Mouse (Mus musculus) CD4-positive, CD25-positive, alpha-beta regulatory T cell, adult 2 months (primary cell): ENCODE results near the gene AC124108.1.
"Not testable (repeated sequence)": the region's sequence is repeated elsewhere in the genome, so short reads cannot be mapped to it uniquely, and the experiment has no call there.

Source experiments
- DNase-seq: peaks from one replicate; pipeline ENCODE4 v3.0.0-alpha.2; 2012; ENCODE audit warnings: low read depth, low spot score

AC124108.1 gene

DNA sequence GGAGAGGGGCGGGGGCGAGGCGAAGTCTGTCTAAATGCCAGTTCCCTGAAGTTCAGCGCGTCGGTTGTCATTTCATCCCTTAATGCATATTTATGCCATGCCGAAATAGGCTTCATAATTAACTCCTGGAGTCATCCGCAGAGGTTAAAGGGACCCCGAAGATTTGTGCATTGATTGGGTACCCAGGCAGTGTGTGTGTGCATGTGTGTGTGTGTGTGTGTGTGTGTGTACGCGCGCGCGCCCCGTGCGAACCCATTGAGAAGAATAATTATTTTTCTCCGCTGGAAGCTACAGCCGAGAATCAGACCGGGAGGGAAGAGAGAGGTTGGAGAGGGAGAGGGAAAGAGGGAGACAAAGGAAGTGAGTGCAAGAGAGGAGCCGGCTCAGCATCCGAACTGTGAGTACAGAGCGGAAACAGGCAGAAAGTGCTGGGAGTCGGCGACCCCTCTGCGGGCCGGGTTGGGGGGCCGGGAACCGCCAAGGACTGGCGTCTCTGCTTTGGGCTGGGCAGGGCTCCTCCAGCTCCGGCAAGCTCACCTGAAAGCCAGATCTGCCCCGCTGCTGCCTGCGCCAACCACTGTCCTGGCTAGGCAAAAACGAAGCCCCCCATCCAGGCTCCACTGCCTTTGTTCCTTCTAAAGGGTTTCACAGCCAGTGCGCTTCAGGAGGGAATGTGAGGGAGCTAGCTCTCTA lies at the start of gene AC124108.1, which contains the start of gene Lemd1:
TSS of gene AC124108.1 (plus strand) at position 365 of the 693 bp plus-strand sequence.
TSS of gene Lemd1 (plus strand) at position 339 of the 693 bp plus-strand sequence.
- no peak for DNase-seq

DNA sequence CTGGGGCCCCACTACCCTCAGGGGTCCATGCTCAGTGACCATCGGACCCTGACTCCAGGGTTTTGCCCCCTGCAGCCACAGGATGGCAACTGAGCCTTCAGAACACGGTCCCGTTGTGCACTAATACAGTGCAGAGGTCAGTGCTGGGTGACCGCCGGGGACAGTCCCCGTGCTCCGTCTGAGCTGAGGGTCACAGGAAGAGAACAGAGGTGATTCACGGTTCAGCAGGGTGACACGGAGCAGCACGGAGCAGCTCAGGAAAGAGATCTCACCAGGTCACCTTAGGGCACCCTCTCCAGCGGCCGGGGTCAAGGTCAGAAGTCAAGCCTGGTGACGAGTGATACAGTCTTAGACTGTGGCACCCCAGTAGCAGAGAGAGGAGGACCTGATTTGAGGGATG lies 49.5 kb upstream of the AC124108.1 start:
- no peak for DNase-seq

DNA sequence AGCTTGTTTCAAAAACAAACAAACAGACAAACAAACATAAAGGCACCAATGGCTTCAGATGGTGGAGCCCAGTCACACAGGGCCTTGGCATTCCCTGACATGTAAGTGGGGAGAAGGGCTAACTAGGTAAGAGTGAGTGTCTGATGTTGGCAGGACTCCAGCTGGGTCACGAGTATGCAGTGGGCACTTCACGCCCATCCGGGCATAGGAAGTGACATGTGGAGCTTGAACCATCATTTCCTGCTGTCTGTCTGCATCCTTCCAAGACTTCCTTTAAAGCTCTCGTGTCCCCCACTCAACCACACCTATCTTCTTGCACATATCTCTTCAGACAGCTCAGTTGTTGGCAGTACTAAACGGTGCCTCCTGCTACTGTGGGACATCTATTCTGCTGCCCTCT lies 48.2 kb upstream of the AC124108.1 start:
- DNase-seq: no peak

DNA sequence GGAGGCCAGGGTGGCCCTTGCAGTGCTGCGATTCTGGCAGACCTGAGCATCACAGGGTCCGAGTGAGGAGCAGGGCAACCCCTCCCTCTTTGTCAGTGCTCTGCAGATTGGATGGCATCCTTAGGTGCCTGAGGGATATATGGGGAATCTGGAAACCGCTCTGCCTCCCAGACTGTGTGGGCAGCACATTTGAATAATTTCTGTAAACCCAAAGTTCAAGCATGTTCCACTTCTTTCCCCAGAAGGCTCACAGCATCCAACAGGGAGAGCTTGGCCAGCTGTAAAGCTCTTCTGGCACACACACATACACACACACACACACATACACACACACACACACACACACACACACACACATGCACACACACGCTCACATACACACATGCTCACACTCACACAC lies 47.5 kb upstream of the AC124108.1 start:
- no peak for DNase-seq

DNA sequence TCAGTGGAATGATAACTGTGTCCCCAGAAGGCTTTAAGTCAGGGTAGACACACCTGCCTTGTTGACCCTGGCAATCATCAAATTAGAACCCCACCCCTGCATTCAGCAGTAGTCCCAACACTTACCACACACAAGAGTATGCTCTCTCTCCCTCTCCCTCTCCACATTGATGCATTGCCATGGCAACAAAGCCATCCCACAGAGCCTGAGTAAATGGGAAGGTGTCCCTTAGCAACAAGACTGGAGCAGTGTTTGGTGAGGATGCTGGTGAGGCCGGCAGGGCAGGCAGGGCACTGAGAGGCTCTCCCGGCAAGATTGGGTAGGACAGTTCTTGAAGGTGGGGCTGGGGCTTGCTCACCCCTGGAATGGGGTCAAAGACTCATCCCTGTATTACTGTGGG lies 47.0 kb upstream of the AC124108.1 start:
- DNase-seq: no peak

DNA sequence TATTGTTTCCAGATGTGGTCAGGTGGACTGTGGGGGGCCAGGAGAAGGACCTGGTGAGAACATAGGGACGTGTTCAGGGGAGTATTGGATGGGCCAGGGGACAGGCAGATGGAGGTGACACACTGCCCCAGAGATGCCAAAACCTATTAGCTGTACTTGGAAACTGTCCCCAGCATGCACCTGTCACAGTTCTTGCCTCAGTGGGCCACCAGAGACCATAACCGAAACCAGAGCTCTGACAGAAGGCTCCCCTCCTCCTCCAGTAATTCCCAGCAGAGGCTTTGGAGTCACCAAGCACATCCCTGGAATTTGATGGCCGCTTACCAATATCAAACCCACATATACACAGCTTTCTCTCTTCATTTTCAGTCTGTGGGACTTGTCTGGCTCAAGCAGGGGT lies 46.4 kb upstream of the AC124108.1 start:
- DNase-seq: no peak

DNA sequence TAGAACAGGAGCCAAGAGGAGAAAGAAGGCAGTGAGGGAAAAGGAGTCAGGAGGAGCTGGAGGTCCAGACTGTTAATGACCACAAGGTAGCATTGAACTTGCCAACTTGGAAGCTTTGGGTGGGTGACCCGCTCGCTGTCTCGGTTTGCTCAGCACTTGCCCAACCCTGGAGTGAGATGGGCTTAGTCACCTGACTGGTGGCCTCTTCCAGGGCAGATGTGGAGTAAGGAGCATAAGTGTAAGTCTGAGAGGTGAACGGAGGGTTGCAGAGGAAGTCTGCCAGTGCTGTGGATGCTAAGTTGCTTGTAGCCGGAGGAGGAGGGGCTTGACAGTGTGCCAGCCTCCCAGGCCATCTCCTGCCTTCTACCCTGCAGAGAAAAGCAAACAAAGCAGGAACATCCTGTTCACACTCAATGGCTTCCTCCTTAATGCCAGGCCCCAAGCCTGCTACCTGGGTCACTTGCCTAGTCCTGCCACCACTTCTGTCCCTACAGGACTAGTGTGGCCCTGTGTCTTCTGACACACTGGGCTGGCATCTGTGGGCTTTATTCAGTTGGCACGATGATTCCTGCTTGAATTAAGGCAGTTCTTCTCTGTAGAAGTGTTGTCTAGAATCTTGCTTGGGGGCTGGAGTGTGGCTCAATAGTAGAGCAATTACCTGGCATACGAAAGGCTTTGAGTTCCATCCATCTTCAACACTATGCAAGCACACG lies 45.1 kb upstream of the AC124108.1 start:
- no peak for DNase-seq

DNA sequence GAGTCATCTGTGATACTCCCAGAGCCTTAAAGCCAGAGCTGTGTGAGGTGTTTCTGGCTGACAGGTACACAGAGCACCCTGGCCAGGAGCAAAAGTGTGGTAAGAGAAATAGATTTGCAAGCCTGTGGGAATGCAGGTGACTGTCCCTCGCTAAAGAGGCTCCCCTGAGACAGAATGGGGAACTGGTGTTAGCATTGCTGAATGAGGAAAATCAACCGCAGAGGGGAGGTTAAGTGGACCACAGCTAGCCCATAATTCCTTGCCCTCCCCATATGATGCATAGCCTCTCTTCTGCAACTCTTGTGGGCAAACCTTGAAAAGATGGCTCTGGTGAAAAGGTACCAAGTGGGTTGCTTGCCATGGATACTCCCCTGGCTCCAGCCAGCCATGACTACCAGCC lies 41.8 kb upstream of the AC124108.1 start:
- no peak for DNase-seq

DNA sequence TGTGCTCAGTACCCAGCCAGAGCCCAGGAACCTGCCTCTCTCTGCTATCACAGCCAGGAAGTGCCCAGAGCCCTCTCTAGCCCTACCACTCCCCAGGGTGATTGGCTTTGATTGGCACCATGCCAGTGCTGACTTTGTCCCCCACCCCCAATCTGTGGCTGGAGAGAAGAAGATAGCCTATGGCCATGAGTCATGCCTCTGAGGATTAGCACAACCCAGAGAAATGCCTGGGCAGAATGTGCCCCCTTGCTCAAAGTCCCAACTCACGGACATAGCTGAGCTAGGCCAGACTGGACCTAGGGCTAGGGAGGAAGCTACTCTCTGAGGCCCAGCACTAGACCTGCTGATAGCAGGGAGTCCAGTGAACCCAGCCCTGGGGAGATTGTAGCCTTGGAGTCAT lies 41.1 kb upstream of the AC124108.1 start:
- DNase-seq: no peak

DNA sequence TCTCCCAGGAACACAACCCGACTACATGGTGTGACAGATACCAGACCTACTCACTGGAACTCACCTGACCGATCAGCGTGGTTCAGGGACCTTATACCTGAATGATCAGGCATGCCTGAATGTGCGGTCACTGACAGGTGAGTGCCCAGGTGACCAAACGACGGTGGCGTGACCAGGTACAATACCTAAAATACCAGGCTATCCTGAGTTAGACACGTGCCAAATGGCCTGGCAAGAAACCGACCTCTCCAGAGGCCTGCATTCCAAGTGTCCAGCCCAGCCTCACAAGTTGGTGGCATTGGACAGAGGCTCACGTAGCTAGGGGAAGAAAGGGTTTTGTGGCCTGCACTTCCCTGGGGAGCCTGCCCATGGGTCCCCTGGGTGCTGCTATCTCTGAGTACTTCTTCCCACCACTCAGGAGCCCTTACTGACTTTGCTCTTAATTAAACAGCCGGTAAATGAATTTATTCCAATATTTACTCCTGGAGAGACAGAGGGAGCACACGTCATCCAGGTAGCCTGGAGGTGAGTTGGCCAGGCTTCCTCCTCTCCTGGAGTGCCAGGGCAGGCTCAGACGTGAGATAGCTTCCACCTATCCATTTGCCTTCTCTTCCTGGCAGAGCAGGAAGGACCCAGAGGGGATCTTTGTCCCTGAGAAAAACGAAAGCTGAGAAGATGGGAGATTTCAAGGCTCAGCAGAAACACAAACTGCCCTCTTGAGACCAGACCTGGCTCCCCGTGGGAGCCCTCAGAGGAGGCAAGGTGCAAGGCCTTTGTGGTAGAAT lies 40.2 kb upstream of the AC124108.1 start:
- no peak for DNase-seq

DNA sequence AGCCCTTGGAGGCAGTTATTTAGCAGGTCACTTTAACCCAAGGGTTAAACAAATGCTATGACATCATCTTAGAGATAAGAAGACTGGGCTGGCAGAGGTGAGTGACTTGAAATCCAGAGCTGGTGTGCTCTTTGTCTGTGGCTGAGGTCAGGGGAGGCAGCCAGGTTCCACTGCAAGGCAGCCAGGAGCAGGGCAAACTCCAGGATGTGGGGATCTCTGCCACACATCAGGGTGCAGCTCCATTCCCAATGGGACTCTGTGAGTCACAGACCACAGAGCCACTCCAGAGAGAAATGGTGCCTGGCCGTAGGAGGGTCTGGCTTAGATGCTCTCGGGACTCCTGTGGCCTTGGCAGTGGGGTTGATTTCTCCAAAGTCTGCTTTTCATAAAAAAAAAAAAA lies 39.3 kb upstream of the AC124108.1 start:
- DNase-seq: no peak

DNA sequence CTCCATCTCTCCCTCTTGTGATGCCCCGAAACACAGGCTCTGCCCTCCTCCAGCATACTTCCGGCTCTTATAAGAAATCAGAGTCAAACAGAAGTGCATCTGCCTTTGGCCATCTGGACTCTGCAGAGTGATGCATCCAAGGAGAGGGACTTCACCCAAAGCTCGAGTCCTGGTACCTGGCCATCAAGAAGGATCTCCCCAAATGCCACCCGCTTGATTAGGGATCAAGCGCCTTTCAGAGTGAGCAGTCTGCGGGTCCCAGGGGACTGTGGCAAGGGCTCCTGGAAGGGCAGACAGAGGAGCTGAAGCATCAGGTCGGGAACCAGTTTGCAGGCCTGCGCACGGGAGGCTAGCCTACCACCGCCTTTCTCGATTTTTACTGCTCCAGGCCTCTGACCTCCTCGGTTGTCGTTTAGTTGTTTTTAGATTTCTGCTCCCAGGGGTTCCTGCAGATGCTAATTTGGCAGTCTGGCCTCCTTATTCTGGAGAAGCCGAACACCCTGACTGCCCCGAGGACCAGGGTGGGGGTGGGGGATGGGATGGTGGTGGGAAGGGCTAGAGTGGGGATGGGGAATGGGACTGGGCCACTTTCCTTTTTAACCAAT lies 38.1 kb upstream of the AC124108.1 start:
- DNase-seq: no peak

DNA sequence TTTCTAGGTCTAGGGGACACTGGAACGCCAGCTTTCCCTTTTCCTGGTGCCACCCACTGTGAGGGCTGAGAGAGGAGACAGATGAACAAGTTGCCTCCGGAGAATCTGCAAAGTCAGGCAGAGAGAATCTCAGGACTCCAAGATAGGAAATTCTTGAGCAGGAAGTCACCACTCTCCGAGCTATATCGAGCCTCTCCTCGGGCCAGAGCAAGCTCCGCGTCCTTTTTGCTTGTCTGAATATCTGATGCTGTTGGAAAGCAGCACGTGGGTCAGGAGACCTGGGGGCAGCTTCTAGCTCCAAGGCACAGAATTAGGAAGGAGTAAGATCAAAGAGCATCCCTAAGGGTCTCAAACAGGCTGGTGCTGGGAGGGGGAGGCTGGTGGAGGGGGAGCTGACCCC lies 37.6 kb upstream of the AC124108.1 start:
- no peak for DNase-seq

DNA sequence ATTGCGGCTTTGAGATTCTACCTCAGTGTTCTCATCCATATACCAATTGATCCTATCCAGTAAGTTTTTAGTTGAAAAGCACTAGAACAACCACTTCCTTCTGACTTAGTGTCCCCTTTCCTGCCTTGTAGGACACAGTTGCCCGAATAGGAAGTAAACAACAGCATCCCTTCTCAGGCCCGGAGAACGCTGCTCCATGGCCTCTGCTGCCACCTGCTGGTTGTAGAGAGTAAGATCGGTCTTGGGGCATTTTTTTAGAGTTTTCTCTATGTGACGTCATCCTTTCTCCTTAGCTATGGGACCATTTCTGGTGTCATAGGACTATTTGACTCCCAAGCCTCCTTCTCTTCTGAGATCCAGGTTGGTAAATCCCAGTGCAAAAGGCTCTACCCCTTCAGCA lies 35.5 kb upstream of the AC124108.1 start:
- DNase-seq: peak; percentile 90

DNA sequence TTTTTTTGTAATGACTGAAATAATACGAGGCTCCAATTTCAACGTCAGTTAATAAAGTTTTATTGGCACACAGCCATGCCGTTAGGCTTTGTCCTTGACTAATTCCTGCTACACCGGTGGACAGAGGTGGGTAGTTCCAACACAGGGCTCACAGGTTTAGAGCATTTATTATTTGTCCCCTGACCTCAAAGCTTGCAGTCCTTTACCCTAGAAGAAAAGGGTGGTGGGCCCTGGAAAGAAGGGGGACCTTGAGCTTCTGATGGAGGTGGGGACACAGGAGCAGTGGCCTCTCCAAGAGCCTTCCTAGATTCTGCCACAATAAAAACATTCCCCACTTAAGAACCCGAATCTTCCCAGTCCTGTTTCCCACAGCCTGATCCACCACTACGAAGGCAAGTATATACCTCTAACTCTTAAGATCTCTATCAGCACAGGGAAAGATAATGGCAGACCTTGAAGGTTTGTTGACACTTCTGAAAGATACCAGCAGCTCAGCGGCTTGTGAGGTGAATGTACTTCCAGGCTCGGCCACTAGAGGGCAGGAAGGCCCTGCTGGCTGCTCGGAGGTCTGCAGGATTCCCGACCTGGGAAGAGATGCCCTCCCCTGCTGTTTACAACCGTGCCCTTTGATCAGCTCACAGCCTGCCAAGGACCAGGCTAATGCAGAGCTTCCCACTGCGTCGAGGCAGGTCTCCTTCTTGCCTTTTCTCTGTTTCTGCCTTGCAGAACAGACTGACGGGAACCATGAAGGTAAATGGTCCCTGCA lies 34.1 kb upstream of the AC124108.1 start:
- DNase-seq: peak; percentile 82

DNA sequence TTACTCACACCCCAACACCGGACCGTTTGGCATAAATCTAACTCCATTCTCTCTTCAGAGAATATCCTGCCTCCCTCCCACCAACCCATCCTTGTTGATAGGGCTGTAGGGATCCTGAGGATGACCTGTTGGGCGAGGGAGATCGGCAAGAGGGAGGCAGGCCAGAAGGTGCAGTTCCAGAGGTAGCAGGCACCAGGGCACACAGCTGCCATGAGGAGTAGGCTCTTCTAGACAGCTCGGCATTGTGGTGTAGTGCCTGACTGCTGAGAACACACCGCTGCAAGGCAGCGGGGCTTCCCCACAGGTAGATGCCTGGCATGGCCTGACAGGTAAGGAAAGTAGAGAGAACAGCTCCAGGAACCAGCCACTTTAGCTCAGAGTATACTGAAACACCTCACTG lies 33.4 kb upstream of the AC124108.1 start:
- DNase-seq: no peak

DNA sequence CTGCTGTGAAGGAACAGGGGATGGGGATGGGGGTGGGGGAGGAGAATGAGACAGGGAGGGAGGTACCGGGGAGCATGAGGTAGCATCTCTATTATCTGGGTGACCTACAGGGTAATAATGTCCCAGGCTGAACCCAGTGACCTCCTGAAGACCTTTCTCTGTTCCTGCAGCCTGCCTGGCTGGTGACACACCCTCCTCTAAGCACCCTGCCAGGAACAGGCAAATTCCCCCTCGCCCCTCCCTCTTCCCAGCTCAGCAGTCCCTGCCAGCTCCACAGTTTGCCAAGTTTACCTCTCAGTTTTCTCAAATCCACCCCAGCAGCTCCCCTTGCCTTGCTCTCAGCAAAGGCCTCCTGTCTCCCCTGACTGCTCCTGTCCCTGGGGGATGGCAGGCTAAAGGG lies 32.5 kb upstream of the AC124108.1 start:
- no peak for DNase-seq

DNA sequence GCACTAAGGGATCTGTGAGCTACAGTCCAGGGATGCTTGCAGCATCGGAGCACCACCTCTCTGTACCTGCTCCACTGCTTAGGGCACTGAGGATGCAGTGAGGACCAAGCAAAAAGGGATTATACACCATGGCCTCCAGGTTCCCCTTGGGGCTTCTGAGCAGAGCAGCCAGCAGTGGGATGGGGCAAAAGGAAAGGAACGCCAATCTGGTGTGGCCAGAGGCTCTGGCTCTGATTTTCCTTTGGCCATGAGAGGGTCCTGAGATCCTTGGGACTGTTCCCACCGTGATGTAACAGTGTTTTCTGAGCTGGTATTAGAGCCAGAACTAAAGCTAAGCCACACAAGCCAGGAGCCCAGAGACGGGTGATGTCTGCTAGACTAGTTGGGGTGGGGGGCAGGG lies 31.6 kb upstream of the AC124108.1 start:
- no peak for DNase-seq

DNA sequence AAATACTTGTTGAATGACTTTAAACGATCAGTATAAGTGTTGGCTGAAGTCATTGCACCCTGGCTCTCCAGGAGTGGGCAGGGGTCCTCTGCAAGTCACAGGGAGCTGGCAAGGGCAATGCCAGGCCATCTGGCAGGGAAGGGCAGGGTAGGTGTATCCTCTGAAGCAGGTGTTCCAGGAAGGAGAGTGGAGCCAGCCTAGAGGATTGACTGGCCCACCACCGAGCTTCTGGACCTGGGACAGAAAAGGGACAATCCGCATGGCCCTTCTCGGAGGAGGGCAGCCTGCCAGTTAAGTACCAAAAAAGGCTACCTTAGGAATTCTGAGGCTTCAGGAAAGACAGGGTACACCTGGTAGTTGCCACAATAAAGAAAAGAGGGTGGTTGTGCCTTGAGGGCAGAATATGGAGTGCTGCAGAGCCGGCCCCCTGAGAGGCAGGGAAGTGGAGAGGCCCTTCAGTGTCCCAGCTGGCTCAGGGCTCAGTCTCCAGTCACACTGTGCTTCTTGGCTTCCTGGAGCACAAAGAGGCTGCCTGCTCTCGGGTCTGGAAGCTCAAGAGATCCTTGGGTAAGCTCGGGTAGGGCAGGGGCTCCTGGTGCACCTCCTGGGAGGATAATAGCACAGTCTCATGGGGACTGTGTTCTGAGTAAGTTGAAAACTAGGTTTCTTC lies 29.9 kb upstream of the AC124108.1 start:
- no peak for DNase-seq

DNA sequence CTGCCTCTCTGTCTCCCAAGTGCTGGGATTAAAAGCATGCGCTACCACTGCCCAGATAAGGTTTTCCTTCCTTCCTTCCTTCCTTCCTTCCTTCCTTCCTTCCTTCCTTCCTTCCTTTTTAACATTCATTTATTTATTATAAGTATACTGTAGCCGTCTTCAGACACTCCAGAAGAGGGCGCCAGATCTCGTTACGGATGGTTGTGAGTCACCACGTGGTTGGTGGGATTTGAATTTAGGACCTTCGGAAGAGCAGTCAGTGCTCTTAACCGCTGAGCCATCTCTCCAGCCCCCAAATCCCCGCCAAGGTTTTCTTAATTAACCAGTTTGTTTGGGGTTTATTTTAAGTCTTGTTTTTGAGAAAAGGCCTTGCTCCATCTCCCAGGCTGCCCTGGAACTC lies 28.6 kb upstream of the AC124108.1 start:
- not testable (repeated sequence) for DNase-seq
